Mouse (Mus musculus): ENCODE data around the gene Runx1.

DNA sequence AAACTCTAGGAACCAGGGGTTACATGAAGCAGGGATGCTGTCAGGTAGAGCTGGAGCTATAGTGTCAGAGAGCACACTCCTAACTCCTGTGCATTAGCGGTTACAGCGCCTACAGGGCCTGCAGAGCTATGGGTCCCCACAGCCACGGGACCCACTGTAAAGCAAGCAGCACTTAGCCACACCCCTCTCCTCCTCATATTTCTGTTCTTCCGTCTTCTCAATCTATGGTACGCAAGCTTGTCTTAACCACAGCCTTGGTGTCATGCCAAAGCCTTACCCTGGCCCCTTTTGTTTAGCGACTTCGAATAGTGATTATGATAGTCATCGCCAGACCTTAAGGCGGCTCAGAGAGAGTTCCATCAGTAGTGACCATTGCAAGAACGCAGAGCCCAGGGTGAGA, 244.2 kb downstream of the Runx1 start:
- no peak for TF ChIP-seq CTCF (IDR thresholded peaks at IDR 0.05; ENCODE audit: low read depth)
- no peak for TF ChIP-seq EP300 (IDR thresholded peaks at IDR 0.05; ENCODE audit: low read depth)

Data from liver, embryonic 14.5 days (tissue).